Mouse (Mus musculus) erythroblast, embryonic 14.5 days (primary cell): ENCODE measurements at regions not wholly inside any gene's neighbourhood (a gene's known extent, or its start where the extent isn't known, plus 50 kb on each side); places are given as distances from the start of the nearest gene placed in this dataset.

Experiments used
- H3K27me3 ChIP-seq: 2 replicates; pipeline ENCODE4 v1.6.1; 2012; ENCODE audit warnings: inconsistent platforms; ENCODE audit not compliant: control insufficient read depth
- H3K36me3 ChIP-seq: 2 replicates; pipeline ENCODE4 v1.6.1; 2012; ENCODE audit warnings: mild to moderate bottlenecking, inconsistent platforms; ENCODE audit not compliant: control insufficient read depth
- H3K4me1 ChIP-seq: 2 replicates; pipeline ENCODE4 v1.6.1; 2012; ENCODE audit warnings: inconsistent platforms; ENCODE audit not compliant: control insufficient read depth
- H3K4me3 ChIP-seq: replicated peaks from 2 replicates; pipeline ENCODE3; 2012; ENCODE audit warnings: moderate library complexity, mild to moderate bottlenecking, inconsistent platforms
- H3K9me3 ChIP-seq: 2 replicates; pipeline ENCODE4 v1.6.1; 2012; ENCODE audit warnings: low read length, inconsistent platforms, mixed read lengths; ENCODE audit not compliant: control insufficient read depth
- GATA1 ChIP-seq: IDR thresholded peaks from 2 replicates; pipeline ENCODE4 v1.6.1; 2012; ENCODE audit warnings: low read length, inconsistent platforms, mixed read lengths
- TAL1 ChIP-seq: IDR thresholded peaks from 3 replicates; pipeline ENCODE4 v1.6.1; 2012; ENCODE audit warnings: low read length, inconsistent platforms, mixed read lengths

DNA sequence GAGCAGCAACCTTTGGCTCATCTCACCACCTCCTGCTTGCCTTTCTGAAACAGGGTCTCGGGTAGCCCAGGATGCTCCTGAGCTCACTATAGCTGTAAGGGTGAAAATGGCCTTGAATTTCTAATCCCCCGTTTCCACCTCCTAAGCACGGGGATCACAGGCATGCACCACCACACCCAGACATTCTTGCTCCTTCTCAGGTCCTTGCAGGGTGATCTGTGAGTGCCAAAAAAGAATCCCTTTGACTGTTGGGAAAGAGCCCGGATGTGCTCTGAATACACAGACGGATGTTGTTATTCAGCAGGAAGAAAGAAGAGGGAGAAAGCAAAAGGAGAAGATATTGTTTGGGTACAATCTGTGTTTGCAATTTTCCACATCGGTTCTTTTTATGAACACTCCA lies 140.4 kb upstream of the Podxl start:
- no peaks in the 10 kb centered on the region for H3K9me3 ChIP-seq
- no peaks in the 10 kb centered on the region for H3K27me3 ChIP-seq
- TF ChIP-seq TAL1 (no peak), GATA1 (no peak)
- H3K4me3 ChIP-seq = no peak overlapping the region
- no peaks in the 10 kb centered on the region for H3K4me1 ChIP-seq
- no peaks in the 10 kb centered on the region for H3K36me3 ChIP-seq

DNA sequence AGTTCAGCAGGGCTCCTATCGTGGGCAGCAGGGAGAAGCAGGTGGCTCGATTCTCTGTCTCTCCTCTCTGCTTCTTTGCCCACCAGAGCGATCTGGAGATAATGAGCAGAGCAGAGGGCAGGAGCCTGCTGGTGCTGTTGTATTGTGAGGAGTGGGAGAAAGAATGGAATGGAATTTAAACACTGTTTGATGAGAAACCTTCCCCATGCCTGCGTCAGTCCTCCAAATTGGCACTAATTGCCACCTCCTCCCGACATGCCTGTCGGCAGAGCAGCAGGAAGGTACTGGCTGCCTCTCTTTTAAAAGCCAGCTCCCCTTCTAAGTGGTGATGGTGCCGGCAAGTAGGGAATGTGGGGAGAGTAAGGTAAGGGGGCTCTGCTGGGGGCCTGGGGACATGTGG lies 139.2 kb upstream of the Podxl start:
- Histone ChIP-seq H3K36me3 (no peaks in the 10 kb centered on the region), H3K4me3 (no peak overlapping the region), H3K27me3 (no peaks in the 10 kb centered on the region), H3K9me3 (no peaks in the 10 kb centered on the region), H3K4me1 (no peaks in the 10 kb centered on the region)
- TF ChIP-seq GATA1 (no peak), TAL1 (no peak)

- H3K4me1 ChIP-seq = no peaks in the 10 kb centered on the region
- TF ChIP-seq GATA1 (no peak), TAL1 (no peak)
- no peaks in the 10 kb centered on the region for H3K27me3 ChIP-seq
- H3K9me3 ChIP-seq = no peaks in the 10 kb centered on the region
- H3K36me3 ChIP-seq = no peaks in the 10 kb centered on the region
- no peak overlapping the region for H3K4me3 ChIP-seq
These were observed 132.1 kb upstream of the Podxl start for GRCm38 (mm10) chr6:31695885-31696284.

- Histone ChIP-seq H3K4me1 (no peaks in the 10 kb centered on the region), H3K27me3 (no peaks in the 10 kb centered on the region), H3K4me3 (no peak overlapping the region), H3K36me3 (no peaks in the 10 kb centered on the region), H3K9me3 (no peaks in the 10 kb centered on the region)
- no peak for TF ChIP-seq GATA1
- TF ChIP-seq TAL1 = no peak
These were observed 129.3 kb upstream of the Podxl start for GRCm38 (mm10) chr6:31693047-31693446.

DNA sequence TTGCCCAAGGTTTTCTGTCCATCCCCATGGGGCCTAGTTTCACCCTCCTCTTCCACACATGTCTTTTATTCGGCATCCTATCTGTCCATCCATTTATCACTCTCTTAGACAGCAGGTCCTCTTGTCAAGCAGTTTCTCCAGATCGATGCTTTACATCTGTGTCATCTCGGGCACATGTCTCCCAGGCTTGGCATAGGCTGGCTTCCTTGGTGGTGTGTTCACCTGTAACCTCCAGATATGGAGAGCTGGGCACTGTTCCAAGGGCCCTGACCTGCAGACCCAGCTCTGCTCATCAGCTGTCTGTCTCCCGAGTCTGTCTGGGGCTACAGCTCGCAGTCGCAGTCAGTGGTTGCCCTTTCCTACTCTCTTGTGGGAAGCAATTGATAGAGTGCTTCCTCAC lies 128.2 kb upstream of the Podxl start:
- TF ChIP-seq GATA1 (no peak), TAL1 (no peak)
- Histone ChIP-seq H3K9me3 (no peaks in the 10 kb centered on the region), H3K36me3 (no peaks in the 10 kb centered on the region), H3K27me3 (no peaks in the 10 kb centered on the region), H3K4me3 (no peak overlapping the region), H3K4me1 (no peaks in the 10 kb centered on the region)

DNA sequence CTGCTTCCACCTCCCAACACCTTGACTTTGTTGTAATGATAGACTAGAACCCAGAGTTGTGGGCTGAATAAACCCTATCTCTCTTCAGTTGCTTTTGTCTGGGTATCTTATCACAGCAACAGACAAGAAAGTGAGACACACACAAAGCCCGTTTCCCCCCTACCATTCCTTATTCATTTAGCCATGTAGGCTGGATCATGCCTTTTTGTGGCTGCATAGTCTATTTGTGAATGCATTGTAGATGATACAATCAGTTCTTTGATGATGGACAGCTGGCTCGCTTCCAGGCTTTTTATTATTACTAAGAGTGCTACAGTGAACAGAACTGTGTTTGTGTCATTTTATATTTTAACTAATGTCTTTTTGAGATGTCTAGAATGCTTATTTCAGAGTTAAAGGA lies 116.3 kb upstream of the Podxl start:
- no peaks in the 10 kb centered on the region for H3K4me1 ChIP-seq
- TF ChIP-seq GATA1 (no peak), TAL1 (no peak)
- H3K9me3 ChIP-seq = no peaks in the 10 kb centered on the region
- no peak overlapping the region for H3K4me3 ChIP-seq
- no peaks in the 10 kb centered on the region for H3K36me3 ChIP-seq
- no peaks in the 10 kb centered on the region for H3K27me3 ChIP-seq

DNA sequence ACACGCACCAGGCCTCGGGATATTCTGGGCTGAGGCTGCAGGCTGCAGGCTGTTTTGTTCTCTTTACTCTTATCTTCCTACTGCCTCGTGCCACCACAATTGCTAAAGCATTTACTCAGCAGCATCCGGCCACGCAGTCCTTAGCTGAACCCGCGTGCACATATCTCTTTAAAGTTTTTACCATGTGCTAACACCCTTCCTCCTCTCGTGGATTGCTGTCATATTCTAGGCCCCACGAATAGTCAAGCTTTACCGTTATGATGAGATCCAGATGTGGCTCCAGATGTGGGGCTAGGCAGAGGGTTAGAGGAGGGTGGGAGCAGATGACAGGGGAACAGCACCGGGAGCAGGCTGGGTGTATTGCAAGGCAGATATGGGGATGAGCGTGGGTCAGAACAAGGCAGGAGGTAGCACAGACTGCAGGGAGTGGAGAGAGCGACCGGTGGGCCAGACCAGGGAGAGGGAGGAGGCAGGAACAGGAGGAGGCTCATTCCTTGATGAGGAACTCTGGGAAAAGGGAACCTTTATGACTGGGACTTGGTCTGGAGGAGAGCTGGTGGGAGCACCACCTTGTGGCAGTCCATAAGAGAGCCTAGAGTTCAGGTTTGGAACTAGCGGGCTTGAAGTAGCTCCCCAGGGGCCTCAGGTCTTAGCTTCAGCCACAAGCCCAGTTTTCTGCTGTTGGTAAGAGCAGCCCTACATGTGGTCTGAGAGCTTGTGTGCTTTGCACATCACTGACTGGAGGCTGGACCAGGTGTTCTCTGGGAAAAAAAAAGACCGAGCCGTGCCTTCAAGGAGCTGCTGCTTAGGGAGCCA lies 102.1 kb upstream of the Podxl start:
- H3K4me3 ChIP-seq = no peak overlapping the region
- no peaks in the 10 kb centered on the region for H3K27me3 ChIP-seq
- TF ChIP-seq GATA1 (no peak), TAL1 (no peak)
- H3K4me1 ChIP-seq = peaks cover 21% of the 10 kb centered on the region
- H3K9me3 ChIP-seq = peaks cover 5% of the 10 kb centered on the region
- H3K36me3 ChIP-seq = no peaks in the 10 kb centered on the region

- H3K4me3 ChIP-seq = no peak overlapping the region
- H3K9me3 ChIP-seq = peaks cover 5% of the 10 kb centered on the region
- no peaks in the 10 kb centered on the region for H3K36me3 ChIP-seq
- TF ChIP-seq GATA1 = no peak
- no peak for TF ChIP-seq TAL1
- no peaks in the 10 kb centered on the region for H3K27me3 ChIP-seq
- H3K4me1 ChIP-seq = peaks cover 34% of the 10 kb centered on the region
These were observed 100.7 kb upstream of the Podxl start for GRCm38 (mm10) chr6:31664495-31664894.

DNA sequence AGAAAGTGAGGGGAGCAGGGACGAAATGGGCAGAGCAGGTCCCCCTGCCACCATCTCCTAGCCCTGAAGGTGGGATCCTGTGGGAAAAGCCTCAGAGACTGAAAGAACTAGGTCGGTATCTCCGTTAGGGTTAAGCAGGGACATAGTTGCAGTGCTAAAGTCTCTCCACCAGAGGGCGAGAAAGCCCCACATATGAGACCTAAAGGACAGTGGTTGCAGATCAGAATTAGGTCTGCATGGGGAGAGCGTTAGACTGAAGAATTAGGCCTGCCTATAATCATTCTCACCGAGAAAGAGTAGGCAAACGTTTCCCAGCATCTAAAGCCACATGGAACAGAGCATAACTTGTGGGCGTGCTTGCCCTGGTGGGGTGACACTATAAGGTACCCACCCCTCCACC lies 97.0 kb upstream of the Podxl start:
- no peak overlapping the region for H3K4me3 ChIP-seq
- TF ChIP-seq GATA1 (no peak), TAL1 (no peak)
- H3K4me1 ChIP-seq = peaks cover 66% of the 10 kb centered on the region

More for the DNA sequence above, 97.0 kb upstream of the Podxl start:
- Histone ChIP-seq H3K27me3 (no peaks in the 10 kb centered on the region), H3K9me3 (no peaks in the 10 kb centered on the region), H3K36me3 (peaks cover 2% of the 10 kb centered on the region; the same call in 1 of the 2 replicates)
